Mouse (Mus musculus) adrenal gland, adult 8-10 months (tissue): ENCODE results near the gene Flt1. TPM values are rescaled to one million over a fixed set of nuclear protein-coding genes. Genes with fewer than 3 reads are reported as not detected.
A peak's percentile ranks its signal among the peaks of the same experiment; 100 is the strongest.
"Not testable (repeated sequence)": the region's sequence is repeated elsewhere in the genome, so short reads cannot be mapped to it uniquely, and the experiment has no call there.

Experiments
- DNase-seq: peaks from one replicate; pipeline ENCODE4 v3.0.0; 2022
- total RNA-seq, 4 experiments: library from RNA; stranded (reverse); gene quantifications; 2 replicates each; pipeline ENCODE4 v1.2.4; 2022

The Flt1 gene
- total RNA-seq, 4 experiments from 2014 or later: 53.9 to 96.3 (median 78.7) TPM

GRCm38 (mm10) chr5:147659909-147660308, 65.9 kb downstream of the Flt1 start:
- no peak for DNase-seq

- DNase-seq: peak; percentile 50
Observed at GRCm38 (mm10) chr5:147657882-147658855, 67.6 kb downstream of the Flt1 start.

- DNase-seq: no peak
Observed at GRCm38 (mm10) chr5:147655761-147656160, 70.0 kb downstream of the Flt1 start.

- DNase-seq: no peak
Observed at GRCm38 (mm10) chr5:147651233-147651632, 74.6 kb downstream of the Flt1 start.

GRCm38 (mm10) chr5:147646351-147646929, 79.4 kb downstream of the Flt1 start:
- DNase-seq: no peak

GRCm38 (mm10) chr5:147645001-147645645, 80.7 kb downstream of the Flt1 start:
- peak; percentile 62 for DNase-seq

- no peak for DNase-seq
Observed at GRCm38 (mm10) chr5:147641452-147641851, 84.4 kb downstream of the Flt1 start.

GRCm38 (mm10) chr5:147639940-147640339, 85.9 kb downstream of the Flt1 start:
- no peak for DNase-seq

GRCm38 (mm10) chr5:147636676-147637075, 89.1 kb downstream of the Flt1 start:
- DNase-seq: no peak

- no peak for DNase-seq
Observed at GRCm38 (mm10) chr5:147635883-147636282, 89.9 kb downstream of the Flt1 start.

- DNase-seq: no peak
Observed at GRCm38 (mm10) chr5:147634016-147634415, 91.8 kb downstream of the Flt1 start.

- no peak for DNase-seq
Observed at GRCm38 (mm10) chr5:147632716-147633115, 93.1 kb downstream of the Flt1 start.

- peak; percentile 30 for DNase-seq
Observed at GRCm38 (mm10) chr5:147630426-147631290, 95.2 kb downstream of the Flt1 start.

- no peak for DNase-seq
Observed at GRCm38 (mm10) chr5:147626944-147627343, 98.9 kb downstream of the Flt1 start.

GRCm38 (mm10) chr5:147623747-147624146, 102.1 kb downstream of the Flt1 start:
- DNase-seq: no peak

- DNase-seq: no peak
Observed at GRCm38 (mm10) chr5:147620178-147620577, 105.6 kb downstream of the Flt1 start.

- no peak for DNase-seq
Observed at GRCm38 (mm10) chr5:147618243-147618642, 107.6 kb downstream of the Flt1 start.

- DNase-seq: no peak
Observed at GRCm38 (mm10) chr5:147616450-147616849, 109.4 kb downstream of the Flt1 start.

GRCm38 (mm10) chr5:147614659-147615058, 111.2 kb downstream of the Flt1 start:
- DNase-seq: no peak

GRCm38 (mm10) chr5:147611348-147611747, 114.5 kb downstream of the Flt1 start:
- not testable (repeated sequence) for DNase-seq

GRCm38 (mm10) chr5:147607256-147607975, 118.4 kb downstream of the Flt1 start:
- DNase-seq: no peak
